Mouse (Mus musculus) naive thymus-derived CD4-positive, alpha-beta T cell, adult 5 months (primary cell): ENCODE results near the gene Gpr176. TPM values are rescaled to one million over a fixed set of nuclear protein-coding genes. Genes with fewer than 3 reads are reported as not detected.

Experiments used
- polyA plus RNA-seq: library from polyadenylated mRNA; unstranded; fragments of 100-300 nt; shearing (Covaris generic); gene quantifications from one replicate; pipeline ENCODE4 v1.2.1, GENCODE M21; 2017

Gene Gpr176
- polyA plus RNA-seq, result not detected

DNA sequence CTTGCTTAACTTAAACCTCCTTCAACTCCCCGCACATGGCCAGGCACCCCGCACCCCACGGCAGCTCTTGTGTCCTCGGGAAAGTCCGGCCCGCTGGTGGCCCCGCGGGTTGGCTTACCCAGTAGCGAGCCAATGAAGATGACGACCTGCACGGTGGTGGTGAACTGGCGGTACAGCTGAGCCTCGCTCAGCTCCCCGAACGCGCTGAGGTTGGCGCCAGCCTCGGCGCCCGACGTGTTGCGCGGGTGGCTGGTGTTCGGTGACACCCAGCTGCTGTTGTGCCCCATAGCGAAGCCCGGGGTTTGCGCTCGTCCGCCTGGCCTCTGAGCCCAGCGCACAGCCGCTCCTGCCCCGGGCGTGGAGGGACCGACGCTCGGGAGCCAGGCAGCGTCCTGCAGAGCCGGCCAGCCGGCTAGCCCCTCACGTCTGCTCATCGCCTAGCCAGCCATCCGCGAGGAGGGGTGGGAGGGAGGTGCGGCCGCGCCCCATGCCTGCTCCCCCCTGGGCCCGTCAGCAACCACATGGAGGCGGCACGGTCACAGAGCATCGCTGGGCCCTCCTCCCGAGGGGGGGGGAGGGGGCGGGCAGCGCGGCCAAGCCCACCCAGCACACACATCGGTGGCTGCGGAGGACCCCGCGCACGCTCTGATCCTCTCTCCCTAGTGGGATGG lies at the start of gene Gpr176:
Gpr176 (minus strand) TSS at position 519 of the 671 bp plus-strand sequence.

DNA sequence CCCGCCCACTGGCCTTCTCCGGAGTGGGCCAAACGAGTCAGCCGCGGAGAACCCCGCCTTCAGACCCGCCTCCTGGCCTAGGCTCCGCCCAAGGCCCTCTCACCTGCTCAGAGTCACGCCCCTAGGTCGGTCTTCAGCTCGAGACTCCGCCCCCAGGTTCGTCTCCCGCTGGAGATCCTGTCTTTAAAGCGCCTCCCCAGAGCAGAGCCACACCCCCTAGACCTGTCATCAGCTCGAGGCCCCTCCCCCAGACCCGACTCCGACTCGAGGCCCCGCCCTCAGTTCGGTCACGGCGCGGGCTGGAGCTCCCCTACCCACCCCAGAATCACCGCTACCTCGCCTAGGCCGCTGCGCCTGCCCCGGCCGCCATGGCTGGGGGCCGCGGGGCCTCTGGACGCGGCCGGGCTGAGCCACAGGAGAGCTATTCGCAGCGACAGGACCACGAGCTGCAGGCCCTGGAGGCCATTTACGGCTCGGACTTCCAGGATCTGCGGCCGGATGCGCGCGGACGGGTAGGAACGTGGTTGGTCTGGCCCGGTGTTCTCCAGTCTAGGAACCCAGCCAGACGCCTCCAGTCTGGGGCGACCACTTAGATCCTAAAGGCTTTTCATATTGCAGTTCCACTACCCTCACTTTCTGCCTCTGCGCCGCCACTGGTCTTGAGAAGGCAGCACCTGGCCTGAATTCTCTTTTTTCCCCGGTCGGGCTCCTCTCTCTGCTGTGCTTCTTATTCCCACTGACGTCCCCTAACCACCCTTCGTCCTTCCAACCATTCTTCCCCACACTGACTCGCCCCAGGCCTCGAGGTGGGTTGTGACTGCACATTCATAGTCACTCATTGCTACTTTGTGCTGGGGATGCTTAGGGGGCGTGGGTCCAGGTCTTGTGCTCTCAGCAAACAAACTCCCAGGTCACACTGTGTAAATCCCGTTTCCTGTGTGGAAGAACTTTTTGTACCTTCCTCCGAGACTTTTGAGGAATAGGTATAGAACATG lies 15.4 kb upstream of the Gpr176 start, which contains the start of gene Eif2ak4:
Eif2ak4 (plus strand) TSS at position 278 of the 995 bp plus-strand sequence.

DNA sequence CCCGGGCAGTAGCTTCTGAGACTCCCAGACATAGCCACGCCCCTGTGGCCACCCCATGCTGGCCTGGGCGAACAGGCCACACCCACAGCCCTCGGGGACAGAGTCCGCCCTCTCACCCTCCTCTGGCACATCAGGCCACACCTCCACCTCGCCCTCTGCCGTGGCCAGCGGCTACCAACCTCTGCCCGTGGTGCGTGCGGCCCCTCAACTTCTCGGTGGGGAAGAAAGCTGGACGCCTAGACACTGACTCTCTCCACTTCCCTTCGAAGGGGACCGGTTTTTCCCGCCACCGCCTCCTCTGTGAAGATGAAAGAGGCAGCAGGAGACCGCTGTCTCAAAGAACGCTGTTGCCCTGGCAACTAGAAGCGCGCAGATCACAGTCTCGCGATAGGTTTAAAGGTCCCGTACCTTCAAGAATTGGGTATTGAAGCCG lies 116.6 kb downstream of the Gpr176 start, which contains the start of gene Fsip1:
Fsip1 (minus strand) TSS at position 346 of the 433 bp plus-strand sequence.

Other genes with a start within 250 kb of the Gpr176 start
- not detected for gene Fsip1, start 116.5 kb downstream of the Gpr176 start, polyA plus RNA-seq
- 10.7 TPM for gene Eif2ak4, start 15.2 kb upstream of the Gpr176 start, polyA plus RNA-seq
- gene Srp14, start 106.3 kb upstream of the Gpr176 start, polyA plus RNA-seq, result 262 TPM
- gene Bmf, start 176.3 kb upstream of the Gpr176 start, polyA plus RNA-seq, result 2.0 TPM
- 0.77 TPM for gene Bub1b, start 224.8 kb upstream of the Gpr176 start, polyA plus RNA-seq